Mouse (Mus musculus) lung, adult 2 months (tissue): ENCODE results near the gene Dbp. TPM values are rescaled to one million over a fixed set of nuclear protein-coding genes. Genes with fewer than 3 reads are reported as not detected.

Experiments used
- DNase-seq: peaks from one replicate; pipeline ENCODE4 v3.0.0; 2022
- H3K4me1 ChIP-seq: fragments of 200-500 bp; 2 replicates; pipeline ENCODE4 v1.6.1; 2011; ENCODE audit warnings: low read length; ENCODE audit not compliant: control insufficient read depth, insufficient read depth
- H3K4me3 ChIP-seq: fragments of 200-500 bp; replicated peaks from 2 replicates; pipeline ENCODE3; 2011; ENCODE audit warnings: low read depth, mild to moderate bottlenecking, control low read depth, low read length; ENCODE audit errors: extremely low read depth
- CTCF ChIP-seq: fragments of 200-500 bp; IDR thresholded peaks from 2 replicates; pipeline ENCODE4 v1.5.1; 2011; ENCODE audit warnings: mild to moderate bottlenecking, low read length, control low read depth; ENCODE audit not compliant: insufficient read depth
- POLR2A ChIP-seq: fragments of 200-500 bp; IDR thresholded peaks from 2 replicates; pipeline ENCODE4 v1.6.1; 2011; ENCODE audit warnings: low read depth, mild to moderate bottlenecking, control low read depth, low read length, borderline replicate concordance; ENCODE audit errors: extremely low read depth
- WGBS: fragments of 180-500 bp; shearing (Covaris S2); methylation state at CpG from one replicate; pipeline ENCODE4 v1.1.7; 2018; 5-methylcytosine and 5-hydroxymethylcytosine counted together
- polyA plus RNA-seq: library from polyadenylated mRNA; depleted of rRNA; stranded (reverse); fragments of >200 nt; gene quantifications from 2 replicates; pipeline ENCODE4 v1.2.3, GENCODE M21; 2012

Dbp gene
- polyA plus RNA-seq, 1 experiment, result 43.1 TPM

DNA sequence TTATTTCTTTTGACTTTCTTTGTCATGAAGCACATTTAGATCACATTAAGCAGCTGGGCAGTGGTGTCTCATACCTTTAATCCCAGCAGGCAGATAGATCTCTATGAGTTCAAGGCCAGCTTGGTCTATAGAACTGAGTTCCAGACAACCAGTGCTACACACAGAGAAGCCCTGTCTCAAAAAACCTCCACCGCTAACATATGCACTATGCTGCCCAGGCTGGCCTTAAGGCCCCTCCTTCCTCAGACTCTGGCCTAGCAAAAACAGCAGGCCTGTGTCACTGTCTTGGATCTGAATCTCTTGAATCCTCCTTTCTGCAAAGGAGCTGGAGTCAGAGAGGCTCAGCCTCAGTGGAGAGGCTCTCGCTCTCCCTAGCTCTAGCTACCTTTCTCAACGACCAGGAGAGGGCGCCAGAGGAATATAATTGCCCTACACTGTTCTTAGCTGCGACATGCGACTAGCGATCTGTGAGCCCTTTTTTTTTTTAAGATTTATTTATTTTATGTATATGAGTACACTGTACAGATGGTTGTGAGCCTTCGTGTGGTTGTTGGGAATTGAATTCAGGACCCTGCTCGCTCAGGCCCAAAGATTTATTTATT lies 34.4 kb downstream of the Dbp start:
- no peak overlapping the region for H3K4me3 ChIP-seq
- WGBS, result 8% methylated on average over 9 of the region's 9 CpGs
- no peaks in the 10 kb centered on the region for H3K4me1 ChIP-seq
- DNase-seq, result peak; percentile 80
- peak; percentile 77 for TF ChIP-seq CTCF
- no peak for TF ChIP-seq POLR2A

DNA sequence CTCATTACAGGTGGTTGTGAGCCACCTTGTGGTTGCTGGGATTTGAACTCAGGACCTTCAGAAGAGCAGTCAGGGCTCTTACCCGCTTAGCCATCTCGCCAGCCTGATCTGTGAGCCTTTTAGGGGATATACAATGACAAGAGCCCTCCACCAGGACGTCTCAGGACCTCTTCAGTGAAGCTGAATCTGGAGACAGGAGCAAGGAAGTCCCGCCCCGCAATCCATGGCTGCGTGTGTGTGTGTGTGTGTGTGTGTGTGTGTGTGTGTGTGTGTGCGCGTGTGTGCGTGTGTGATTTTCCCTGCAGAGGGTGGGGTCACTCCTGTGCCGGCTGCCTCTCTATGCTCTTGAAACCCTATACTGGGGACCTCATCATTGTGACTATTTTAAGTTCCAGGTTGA lies 34.9 kb downstream of the Dbp start:
- 55% methylated on average over 10 of the region's 10 CpGs for WGBS
- TF ChIP-seq POLR2A, result no peak
- Histone ChIP-seq H3K4me3 (no peak overlapping the region), H3K4me1 (no peaks in the 10 kb centered on the region)
- no peak for DNase-seq

DNA sequence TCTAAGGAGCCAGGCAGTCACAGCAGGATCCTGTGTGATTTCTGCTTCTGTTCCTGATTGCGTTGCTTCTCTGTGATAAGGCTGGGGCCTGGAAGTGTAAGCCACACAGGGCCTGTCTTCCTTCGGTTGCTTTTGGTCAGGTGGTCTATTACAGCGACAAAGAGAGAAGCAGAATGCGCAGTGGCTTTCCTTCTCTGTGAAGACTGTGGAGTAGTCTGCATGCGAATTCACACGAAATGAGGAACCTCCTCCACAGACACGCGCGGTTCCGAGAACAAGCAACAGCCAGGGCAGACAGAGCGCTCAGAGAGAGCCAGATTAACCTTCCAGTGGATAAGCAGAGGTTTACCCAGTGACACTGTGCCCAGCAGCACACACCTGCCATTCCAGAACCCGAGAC lies 36.4 kb downstream of the Dbp start:
- TF ChIP-seq CTCF, result no peak
- TF ChIP-seq POLR2A, result no peak
- H3K4me3 ChIP-seq, result no peak overlapping the region
- H3K4me1 ChIP-seq, result no peaks in the 10 kb centered on the region
- WGBS, result 74% methylated on average over 12 of the region's 12 CpGs
- DNase-seq, result no peak

DNA sequence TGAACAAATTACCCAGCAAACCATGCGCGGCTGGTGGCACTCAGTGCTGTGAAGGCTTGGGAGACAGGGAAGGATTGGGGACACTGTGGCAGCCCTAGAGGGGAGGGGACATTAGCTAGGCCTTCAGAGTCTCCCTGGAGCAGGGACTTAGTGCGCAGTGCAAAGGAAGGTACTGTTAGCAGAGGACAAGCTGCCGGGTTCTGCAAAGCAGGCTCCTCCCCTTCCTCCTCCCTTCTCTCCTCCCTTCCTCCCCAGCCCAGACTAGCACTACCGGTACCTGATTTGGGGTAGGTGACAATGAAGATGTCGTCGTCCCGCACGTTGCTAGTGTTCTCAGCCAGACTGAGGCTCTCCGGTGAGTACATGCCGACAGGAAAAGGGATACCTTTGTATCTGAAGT lies 36.9 kb downstream of the Dbp start:
- WGBS, result 32% methylated on average over 11 of the region's 11 CpGs
- Histone ChIP-seq H3K4me3 (peak overlapping the region; percentile 42), H3K4me1 (no peaks in the 10 kb centered on the region)
- DNase-seq, result no peak
- TF ChIP-seq CTCF (no peak), POLR2A (peak; percentile 63; the same call in 1 of the 2 replicates)

DNA sequence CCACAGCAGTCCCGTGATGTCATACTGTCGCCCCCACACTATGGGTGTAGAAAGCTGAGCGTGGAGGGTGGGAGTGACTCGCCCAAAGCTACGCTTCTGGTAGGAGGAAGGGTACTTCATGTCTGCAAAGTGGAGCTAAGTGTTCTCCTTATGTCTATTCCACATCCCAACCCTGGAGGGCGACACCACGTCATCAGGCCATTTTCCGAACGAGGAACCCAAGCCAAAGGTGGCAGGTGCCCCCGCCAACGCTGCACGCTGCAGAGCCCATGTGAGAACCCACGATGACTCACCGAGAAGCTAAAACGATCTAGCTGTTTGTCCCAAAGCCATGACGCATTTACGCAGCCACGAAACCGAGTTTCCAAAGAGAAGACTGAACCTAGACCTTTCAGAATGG lies 37.5 kb downstream of the Dbp start:
- Histone ChIP-seq H3K4me1 (no peaks in the 10 kb centered on the region), H3K4me3 (peak overlapping the region; percentile 42)
- WGBS, result 21% methylated on average over 19 of the region's 19 CpGs
- TF ChIP-seq CTCF (0 out of 2 replicates have a peak, but pooled peaks have one; percentile 15), POLR2A (no peak)
- no peak for DNase-seq

DNA sequence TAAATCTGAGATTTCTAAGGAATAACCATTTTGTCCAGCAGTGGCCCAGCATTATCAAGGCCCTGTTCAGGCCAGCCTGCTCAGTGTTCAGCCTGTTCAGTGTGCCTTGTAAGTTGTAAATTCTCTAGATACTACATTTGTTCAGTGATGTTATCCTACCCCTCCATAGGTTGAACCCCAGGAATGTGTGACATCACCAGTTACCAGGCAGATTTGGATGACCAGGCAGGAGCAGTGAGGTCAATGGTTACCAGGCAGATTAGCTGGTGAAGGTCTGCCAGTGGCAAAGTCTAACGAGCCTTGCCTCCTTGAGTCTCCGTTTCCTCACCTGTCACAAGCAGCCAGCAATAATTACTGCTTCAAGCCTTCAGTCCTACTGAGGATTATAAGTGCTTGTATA lies 39.5 kb downstream of the Dbp start:
- H3K4me3 ChIP-seq, result no peak overlapping the region
- TF ChIP-seq CTCF (no peak), POLR2A (no peak)
- WGBS, result 36% methylated on average over 2 of the region's 2 CpGs
- peak; percentile 61 for DNase-seq
- no peaks in the 10 kb centered on the region for H3K4me1 ChIP-seq

DNA sequence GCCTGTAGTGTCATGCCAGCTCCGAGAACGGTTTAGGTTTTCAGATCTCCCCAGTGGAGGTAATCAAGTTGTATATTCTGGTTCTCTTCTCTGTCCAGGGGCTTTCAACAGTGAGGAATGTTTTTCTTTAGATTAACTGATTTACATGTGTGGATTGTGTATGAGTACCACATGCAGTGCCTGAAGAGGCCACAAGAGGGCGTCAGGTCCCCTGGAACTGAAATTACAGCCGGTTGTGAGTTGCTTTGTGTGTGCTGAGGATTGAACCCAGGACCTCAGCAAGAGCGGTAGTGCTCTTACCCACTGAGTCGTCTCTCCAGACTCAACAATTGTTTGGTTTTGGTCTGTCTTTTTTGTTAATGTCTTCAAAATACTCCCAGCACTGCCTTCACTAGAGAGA lies 41.6 kb downstream of the Dbp start:
- Histone ChIP-seq H3K4me3 (no peak overlapping the region), H3K4me1 (no peaks in the 10 kb centered on the region)
- 60% methylated on average over 6 of the region's 6 CpGs for WGBS
- TF ChIP-seq POLR2A, result no peak
- TF ChIP-seq CTCF, result peak; percentile 22; the same call in 1 of the 2 replicates
- no peak for DNase-seq

DNA sequence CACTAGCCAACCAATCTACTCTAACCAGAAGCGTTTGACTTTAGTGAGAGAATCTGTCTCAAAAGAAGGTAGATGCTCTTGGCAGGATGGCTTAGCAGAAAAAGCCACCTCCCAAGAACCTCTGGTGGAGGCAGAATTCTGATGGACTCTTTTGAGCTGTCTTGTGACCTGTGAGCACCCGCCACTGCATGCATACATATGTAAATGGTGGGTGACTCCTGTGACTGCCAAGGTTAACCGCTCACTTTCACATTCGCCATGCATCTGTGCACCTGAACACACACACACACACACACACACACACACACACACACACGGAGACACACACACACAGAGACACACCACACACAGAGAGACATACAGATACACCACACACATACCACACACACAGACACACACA lies 42.6 kb downstream of the Dbp start:
- DNase-seq, result no peak
- no peaks in the 10 kb centered on the region for H3K4me1 ChIP-seq
- no peak overlapping the region for H3K4me3 ChIP-seq
- WGBS, result 92% methylated on average over 5 of the region's 5 CpGs
- TF ChIP-seq CTCF, result no peak
- no peak for TF ChIP-seq POLR2A

DNA sequence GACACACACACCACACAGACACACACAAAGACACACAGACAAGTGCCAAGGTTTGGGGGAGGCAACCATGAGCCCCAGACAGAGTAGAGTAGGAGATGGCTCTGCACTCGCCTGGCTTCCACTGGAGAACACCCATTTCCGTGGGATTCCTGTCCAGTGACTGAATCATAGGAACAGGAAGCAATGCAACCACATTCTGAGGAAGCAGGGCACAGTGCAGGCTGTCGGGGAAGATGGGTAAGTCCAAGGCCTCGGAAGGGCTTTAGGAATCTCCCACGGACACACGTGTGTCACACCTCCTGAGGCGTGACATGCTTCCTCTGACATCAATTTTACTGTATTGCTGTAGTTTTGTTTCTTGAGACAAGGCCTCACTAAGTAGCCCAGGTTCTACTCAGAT lies 43.2 kb downstream of the Dbp start:
- no peak for DNase-seq
- 41% methylated on average over 7 of the region's 7 CpGs for WGBS
- Histone ChIP-seq H3K4me3 (no peak overlapping the region), H3K4me1 (no peaks in the 10 kb centered on the region)
- TF ChIP-seq CTCF (no peak), POLR2A (no peak)

DNA sequence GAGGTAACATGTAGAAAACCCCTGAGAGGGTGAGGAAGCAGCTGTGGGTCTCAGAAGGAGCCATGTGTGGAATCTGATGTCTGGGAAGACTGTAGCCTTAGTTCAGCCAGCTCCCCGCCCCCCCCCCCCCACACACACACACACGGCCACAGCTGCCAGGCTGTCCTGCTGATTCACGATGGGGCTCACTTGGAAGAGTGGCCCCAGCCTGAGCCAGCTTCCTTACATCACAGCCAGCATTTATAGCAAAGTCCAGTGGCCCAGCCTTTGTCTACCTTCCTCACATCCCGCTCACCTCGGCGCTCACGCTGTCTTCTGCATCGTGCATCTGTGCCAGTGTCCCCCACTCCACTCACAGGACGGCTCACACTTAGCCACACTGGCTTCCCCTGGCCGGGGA lies 44.5 kb downstream of the Dbp start:
- H3K4me1 ChIP-seq, result no peaks in the 10 kb centered on the region
- DNase-seq, result no peak
- no peak overlapping the region for H3K4me3 ChIP-seq
- TF ChIP-seq CTCF (no peak), POLR2A (no peak)
- WGBS, result 32% methylated on average over 9 of the region's 10 CpGs

DNA sequence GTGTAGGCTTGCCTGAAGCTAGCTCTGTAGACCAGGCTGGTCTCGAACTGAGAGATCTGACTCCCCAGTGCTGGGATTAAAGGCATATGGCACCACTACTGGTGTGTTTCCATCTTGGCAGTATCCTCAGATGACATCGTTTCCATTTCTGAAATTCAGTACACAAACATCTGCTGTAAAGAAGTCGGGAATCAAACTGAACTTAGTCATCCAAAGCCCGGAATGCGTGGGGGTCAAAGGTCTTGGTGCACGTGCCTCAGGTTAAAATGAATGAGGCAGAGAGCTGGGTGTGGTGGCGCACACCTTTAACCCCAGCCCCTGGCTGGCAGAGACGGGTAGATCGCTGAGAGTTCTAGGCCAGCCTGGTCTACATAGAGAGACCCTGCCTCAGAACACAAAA lies 45.3 kb downstream of the Dbp start:
- WGBS, result 64% methylated on average over 9 of the region's 9 CpGs
- Histone ChIP-seq H3K4me1 (no peaks in the 10 kb centered on the region), H3K4me3 (no peak overlapping the region)
- TF ChIP-seq POLR2A, result no peak
- TF ChIP-seq CTCF, result no peak
- DNase-seq, result no peak
